Mouse (Mus musculus): ENCODE measurements around the gene Chd1.
"Not testable (repeated sequence)": the region's sequence is repeated elsewhere in the genome, so short reads cannot be mapped to it uniquely, and the experiment has no call there.

Chd1 gene

DNA sequence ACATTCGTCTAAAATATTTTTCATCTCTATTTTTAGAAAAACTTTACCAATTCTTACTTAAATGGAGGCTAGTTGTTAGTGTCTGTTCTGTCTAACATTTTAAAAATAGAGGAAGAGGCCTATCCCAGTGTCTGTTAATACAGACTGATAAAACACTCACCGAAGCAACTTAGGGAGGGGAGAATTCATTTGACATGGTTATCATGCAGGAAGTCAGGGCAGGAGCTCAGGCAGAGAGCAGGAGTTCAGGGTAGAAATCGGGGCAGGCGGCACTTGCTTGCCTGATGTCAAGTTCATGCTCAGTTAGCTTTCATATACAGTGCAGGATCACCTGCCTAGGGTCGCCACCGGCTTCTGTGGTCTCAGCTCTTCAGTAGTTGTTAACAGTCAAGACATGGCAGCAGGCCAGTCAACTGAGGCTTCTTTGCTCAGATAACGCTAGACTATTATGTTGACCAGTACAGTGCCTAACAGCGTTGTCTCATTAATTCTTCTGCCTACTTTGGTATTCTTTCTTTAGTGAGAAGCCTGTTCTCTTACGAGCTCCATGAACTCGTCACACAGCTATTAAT, 32.7 kb downstream of the Chd1 start:
- no peak for DNase-seq

DNA sequence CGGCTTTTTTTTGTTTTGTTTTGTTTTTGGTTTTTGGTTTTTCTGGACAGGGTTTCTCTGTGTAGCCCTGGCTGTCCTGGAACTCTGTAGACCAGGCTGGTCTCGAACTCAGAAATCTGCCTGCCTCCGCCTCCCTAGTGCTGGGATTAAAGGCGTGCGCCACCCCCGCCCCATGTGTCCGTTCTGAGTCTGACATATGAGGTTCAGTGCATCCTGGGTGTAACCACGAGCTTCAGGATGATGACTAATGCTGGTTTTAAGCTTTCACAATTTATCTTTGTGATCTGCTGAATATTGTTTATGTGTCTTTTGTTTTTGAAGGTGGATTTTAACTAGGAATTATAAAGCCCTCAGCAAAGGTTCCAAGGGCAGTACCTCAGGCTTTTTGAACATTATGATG, 37.1 kb downstream of the Chd1 start:
- DNase-seq: no peak

- no peak for DNase-seq
Measured at GRCm38 (mm10) chr17:15742953-15743352, 38.2 kb downstream of the Chd1 start.

DNA sequence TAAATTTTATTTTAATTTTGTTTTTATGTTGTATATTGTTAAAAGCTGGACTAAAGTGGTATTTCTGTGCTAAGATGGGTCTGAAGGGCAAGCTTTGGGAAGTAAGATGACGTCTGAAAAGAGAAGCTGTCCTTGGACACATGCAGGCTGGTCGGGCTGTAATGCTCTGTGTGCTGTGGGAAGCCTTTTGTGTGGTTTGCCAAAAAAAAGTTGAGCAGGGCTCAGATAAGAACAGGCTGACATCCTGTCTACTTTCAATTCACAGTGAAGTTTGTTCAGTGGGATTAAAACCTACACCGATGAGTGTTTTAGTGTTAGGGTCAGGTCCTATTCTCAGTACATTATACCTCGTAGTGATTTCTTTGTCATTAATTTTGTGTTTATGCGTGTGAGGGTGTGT, 38.6 kb downstream of the Chd1 start:
- DNase-seq: no peak

GRCm38 (mm10) chr17:15746696-15747095, 41.9 kb downstream of the Chd1 start:
- DNase-seq: no peak

GRCm38 (mm10) chr17:15748022-15748421, 43.3 kb downstream of the Chd1 start:
- DNase-seq: no peak

- not testable (repeated sequence) for DNase-seq
Measured at GRCm38 (mm10) chr17:15751264-15751663, 46.5 kb downstream of the Chd1 start.

DNA sequence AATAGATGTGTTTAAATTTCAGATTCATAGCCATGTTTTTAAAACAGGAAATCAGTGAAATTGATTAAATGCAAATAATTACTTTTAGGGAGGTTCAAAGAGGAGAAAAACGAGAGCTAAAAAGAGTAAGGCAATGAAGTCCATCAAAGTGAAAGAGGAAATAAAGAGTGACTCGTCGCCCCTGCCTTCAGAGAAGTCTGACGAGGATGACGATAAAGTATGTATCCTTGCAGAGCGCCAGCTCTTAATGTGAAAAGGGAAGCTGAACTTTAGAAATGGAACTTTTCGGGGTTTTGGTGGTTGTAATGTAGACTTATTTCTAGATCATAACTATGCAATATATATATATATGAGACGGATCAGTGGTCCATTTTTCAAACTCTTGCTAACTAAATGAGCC, 56.4 kb downstream of the Chd1 start:
- DNase-seq: no peak

- DNase-seq: no peak
Measured at GRCm38 (mm10) chr17:15769081-15769724, 64.4 kb downstream of the Chd1 start.

DNA sequence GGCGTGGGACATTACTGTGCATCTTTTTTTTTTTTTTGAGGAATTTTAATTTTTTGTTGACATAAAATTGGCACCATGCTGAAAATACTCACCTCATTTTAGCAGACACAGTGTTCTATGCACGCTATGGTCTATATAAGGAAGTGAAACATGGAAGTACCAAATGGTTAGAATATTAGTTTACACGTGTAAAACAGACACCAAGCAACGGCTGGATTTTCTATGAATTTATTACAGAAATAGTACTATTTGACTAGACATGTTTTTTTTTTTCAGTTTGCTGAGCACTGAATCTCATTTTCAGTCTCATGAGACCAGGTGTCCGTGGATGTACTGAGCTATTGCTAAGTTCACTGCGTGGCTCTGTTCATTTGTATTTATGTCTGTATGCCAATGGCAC, 69.2 kb downstream of the Chd1 start:
- DNase-seq: no peak

DNA sequence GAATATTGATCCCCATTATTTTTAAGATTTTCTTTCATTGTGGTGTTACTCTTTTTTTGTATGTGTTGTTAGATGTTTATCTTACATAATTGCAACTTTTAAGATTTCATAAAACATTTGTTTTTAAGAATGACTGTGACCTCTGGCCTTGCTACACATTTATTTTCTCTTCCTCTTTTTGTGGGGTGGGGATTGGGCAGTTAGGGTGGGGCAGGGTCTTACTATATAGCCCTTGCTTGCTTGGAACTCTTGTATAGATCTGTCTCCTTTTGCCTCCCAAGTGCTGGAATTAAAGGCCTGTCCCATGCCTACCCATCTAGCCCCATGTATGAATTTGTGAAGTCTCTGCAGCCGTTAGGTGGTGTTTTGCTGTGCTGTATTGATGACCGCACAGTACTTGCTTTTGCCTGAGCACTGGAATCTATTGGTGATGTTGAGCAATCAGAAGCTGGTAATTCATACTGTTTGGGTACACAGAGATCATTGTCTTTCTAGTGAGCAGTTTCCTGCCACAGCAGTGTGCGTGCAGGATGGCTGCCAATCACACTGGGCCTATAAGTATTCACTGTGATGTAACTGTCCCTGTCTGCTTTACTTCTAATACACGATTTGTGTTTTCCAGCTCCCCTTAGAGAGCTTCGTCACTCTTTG, 69.9 kb downstream of the Chd1 start:
- DNase-seq: no peak

GRCm38 (mm10) chr17:15776349-15776748, 71.6 kb downstream of the Chd1 start:
- DNase-seq: no peak

DNA sequence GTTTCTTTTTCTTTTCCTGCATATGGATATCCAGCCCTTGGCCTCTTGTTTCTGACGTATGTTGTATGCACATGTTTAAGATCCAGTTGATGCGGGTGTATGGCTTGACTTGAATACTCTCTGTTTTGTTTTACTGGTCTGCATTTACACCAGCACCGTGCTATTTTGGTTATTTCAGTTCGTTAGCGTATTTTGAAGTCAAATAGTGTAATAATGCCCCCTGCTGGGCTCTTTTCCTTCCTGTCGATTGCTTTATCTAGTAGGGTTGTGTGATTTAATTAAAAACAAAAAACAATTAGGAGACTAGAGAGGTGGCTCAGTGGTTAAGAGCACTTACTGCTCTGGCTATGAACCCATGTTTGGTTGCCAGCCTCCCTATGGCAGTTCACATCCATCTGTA, 73.2 kb downstream of the Chd1 start:
- DNase-seq: no peak

GRCm38 (mm10) chr17:15787036-15787435, 82.3 kb downstream of the Chd1 start:
- no peak for DNase-seq

GRCm38 (mm10) chr17:15790716-15791115, 85.9 kb downstream of the Chd1 start:
- DNase-seq: no peak

DNA sequence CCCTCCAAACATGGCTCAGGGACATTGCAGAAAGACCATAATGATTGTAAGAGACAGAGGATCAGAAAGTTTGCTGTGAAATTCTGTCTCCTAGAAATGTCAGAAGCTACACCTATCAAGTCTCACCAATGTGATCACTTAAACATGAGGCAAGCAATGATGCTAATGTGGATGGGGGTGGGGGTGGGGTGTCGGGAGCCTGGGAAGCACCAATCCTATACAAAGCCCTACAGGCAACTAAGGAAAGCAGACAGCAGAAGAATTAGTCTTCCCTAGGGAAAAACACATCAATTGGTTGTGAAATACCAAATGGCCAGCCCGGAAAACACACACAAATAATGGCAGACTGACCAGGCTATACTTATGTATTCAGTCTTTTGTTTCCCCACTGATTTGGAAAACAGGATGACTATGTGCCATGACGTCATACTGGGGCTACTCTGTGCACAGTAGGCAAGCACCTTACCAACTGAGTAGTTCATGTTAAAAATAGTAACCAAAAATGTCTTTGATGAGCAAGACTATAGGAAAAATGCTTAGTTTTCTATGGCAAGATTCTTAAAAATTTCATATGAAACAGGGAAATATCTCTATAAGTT, 94.5 kb downstream of the Chd1 start:
- DNase-seq: no peak

DNA sequence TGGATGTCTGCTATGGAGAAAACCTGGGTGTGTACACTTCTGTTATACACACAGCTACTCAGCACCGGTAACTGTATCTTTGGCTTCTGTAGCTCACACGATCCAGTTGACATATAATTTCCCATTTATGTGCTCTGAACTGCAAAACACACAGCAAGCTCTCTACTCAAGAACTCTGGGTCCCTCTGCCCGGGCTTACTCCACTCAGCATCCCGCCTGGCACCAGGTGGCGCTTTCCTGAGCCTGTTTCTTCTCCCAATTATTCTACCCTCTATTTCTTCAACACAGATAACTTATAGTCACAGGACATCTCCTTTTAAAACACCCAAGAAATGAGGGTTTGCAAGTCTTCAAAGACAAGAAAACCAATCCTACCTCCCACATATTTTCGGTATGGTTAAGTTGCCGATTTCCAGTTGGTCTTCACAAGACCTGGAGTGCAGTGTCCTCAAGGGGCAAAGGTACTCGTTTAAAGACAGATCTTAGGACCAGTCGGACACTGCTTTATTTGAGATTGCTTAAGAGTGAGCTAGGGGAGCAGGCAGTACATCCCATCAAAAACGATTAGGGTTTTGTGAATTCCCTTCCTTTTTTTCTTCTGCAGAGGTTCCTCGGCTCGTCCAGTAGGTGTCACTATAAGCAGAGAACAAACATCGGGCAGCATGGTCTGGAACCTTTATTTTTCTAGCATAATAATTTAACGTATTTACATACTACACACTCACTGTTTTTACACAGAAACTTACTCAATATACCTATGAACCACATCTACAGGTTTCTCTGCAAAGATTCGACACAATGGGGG, 99.4 kb downstream of the Chd1 start:
- DNase-seq: no peak

DNA sequence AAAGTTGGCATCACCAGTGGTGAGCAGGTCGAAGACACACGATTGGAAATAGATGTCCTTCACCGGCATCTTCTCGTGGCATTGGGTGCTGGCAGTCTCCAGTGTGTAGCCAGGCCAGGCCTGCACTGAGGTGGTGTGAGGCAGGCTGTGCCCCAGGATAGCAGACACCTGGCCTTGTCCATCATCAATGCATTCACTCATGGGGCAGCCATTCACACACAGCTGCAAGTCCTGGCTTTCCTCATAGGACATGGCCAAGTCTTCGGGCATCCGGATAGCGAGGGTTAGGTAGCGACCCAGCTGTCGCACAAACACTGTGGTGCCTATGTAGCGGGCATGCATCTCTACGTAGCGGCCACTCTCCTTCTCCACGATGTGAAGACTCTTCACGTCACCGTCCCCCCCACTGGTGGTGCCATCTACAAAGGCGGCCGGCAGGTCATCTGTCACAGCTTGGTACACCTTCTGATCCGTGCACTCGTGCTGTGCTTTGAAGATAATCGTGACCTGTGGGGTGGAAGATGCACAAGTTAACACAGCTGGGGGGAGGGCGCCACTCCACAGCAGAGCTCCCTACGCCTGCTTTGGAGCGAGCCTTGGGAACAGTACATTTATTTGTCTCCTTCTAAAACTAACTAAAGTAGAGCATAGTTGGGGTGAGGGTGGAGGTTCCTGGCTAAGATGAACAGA, 102.7 kb downstream of the Chd1 start:
- no peak for DNase-seq

GRCm38 (mm10) chr17:15808015-15808414, 103.2 kb downstream of the Chd1 start:
- DNase-seq: no peak

GRCm38 (mm10) chr17:15808468-15809374, 104.0 kb downstream of the Chd1 start:
- DNase-seq: no peak

GRCm38 (mm10) chr17:15809949-15810348, 105.2 kb downstream of the Chd1 start:
- DNase-seq: no peak
